ENCODE assay signal across 19 mouse cellular contexts in genomic region chr5:141910444-141910843, GRCm38 (mm10).
"Had no signal": no experiment of that assay in that cellular context is flagged by ENCODE, and none has a peak within 500 bp of the region (broad histone marks: within the 10 kb centered on the region; RNA-seq: fewer than 3 reads in every experiment).

No protein-coding gene starts in this region.

- H3K27ac ChIP-seq: layer of hippocampus, adult 2 months; limb, embryonic 10.5 days; limb, embryonic 13.5 days; liver, embryonic 13.5 days; macrophage; midbrain, embryonic 12.5 days; midbrain, embryonic 15.5 days; neural tube, embryonic 12.5 days; neural tube, embryonic 15.5 days; stomach, postnatal 0 days had no signal

- H3K4me1 ChIP-seq: limb, embryonic 10.5 days; liver, embryonic 13.5 days; midbrain, embryonic 12.5 days; neural tube, embryonic 12.5 days had no signal

- H3K9me3 ChIP-seq: limb, embryonic 10.5 days; limb, embryonic 13.5 days; midbrain, embryonic 12.5 days; midbrain, embryonic 15.5 days; neural tube, embryonic 12.5 days; neural tube, embryonic 15.5 days had no signal

- DNase-seq: layer of hippocampus, adult 9-11 months; liver, embryonic 13.5 days; right cerebral cortex, adult 18-20 months; right cerebral cortex, postnatal 14 days; right cerebral cortex, postnatal 4 days; thymus, adult 2 months; thymus, postnatal 14 days; thymus, postnatal 4 days had no signal

- ATAC-seq: lung, postnatal 0 days; midbrain, embryonic 15.5 days had no signal

- H3K36me3 ChIP-seq: limb, embryonic 10.5 days; limb, embryonic 13.5 days; liver, embryonic 13.5 days; midbrain, embryonic 12.5 days; midbrain, embryonic 15.5 days; neural tube, embryonic 12.5 days; neural tube, embryonic 15.5 days had no signal

- H3K27me3 ChIP-seq: limb, embryonic 13.5 days; liver, embryonic 13.5 days; midbrain, embryonic 12.5 days; midbrain, embryonic 15.5 days; neural tube, embryonic 12.5 days; neural tube, embryonic 15.5 days had no signal

- H3K4me3 ChIP-seq: layer of hippocampus, adult 2 months; limb, embryonic 10.5 days; limb, embryonic 13.5 days; liver, embryonic 13.5 days; midbrain, embryonic 12.5 days; midbrain, embryonic 15.5 days; neural tube, embryonic 12.5 days; neural tube, embryonic 15.5 days had no signal

- H3K9ac ChIP-seq: limb, embryonic 13.5 days; liver, embryonic 13.5 days; lung, embryonic 14.5 days; midbrain, embryonic 12.5 days; midbrain, embryonic 15.5 days; neural tube, embryonic 12.5 days; neural tube, embryonic 15.5 days had no signal

- H3K4me2 ChIP-seq: limb, embryonic 13.5 days; liver, embryonic 13.5 days; lung, embryonic 14.5 days; midbrain, embryonic 12.5 days; midbrain, embryonic 15.5 days; neural tube, embryonic 12.5 days; neural tube, embryonic 15.5 days had no signal
